Mouse (Mus musculus): Measurements from ENCODE around the gene Gbp5. TPM values are rescaled to one million over a fixed set of nuclear protein-coding genes. Genes with fewer than 3 reads are reported as not detected.

The Gbp5 gene
- 0.12 and 0.15 TPM in 2 replicates for polyA plus RNA-seq (2012; rRNA removed)

DNA sequence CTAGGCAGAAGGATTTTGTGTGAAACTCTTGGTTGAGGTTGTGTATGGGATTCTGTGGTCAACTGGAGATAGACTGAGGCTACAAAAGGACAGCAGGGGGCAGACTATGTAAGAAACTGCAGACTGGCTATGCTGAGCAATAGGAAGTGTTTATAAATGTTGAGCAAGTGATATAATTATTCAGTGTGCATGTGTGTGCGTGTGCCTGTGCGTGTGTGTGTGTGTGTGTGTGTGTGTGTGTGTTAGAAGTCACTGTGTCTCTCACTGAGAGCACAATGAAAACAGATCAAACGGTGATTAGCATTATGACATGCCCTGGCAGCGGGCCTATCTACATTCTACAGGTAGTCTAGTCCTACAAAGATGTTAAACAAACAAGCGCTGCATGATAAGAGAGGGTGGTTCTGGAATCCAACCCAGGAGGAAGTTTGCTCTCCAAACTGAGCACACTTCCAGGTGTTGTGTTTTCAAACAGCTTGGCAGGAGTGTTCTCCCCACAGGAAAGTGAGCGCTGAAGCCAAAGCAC, at the start of gene Gbp5:
Gbp5 (plus strand) TSS at position 443 of the 526 bp plus-strand sequence.

DNA sequence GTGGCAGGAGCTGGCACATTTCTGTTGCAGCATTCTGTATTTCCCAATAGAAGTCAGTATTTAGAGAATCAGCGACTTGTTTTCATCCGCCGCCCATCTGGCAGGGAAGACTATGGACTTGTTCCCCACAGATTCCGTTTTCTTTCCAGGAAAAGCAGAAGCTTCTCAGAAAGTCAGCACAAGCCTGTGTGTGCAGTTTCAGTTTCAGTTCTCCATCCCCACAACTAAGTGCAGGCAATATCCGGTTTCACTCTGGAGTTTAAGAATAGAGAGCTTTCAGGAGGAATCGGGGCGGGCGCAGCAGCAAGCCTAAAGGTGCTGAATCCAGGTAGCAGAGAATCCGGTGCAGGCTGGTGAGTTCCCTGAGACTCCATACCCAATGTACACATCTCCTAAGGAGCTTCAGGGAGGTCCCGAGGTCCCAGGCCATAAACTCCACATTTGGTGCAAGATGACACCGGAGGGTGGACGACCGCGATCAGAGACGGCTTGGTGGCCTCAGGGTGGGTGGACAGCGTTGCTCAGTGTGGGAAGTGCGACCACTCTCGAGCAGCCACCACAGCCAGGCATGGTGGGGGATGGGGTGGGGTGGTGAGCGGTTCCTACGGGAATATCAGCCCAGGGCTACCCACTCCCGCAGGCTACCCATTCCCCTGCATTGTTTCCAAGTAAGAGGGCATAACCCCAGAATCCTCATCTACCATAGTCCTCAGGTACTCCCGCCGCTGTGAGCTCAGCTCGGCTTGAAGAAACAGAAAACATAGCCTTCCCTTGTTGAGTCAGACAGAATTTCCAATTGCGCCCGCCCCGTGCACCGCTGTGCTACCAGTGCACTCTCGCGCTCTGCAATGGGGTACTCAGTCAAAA, 36.5 kb downstream of the Gbp5 start, which contains the start of gene Gbp7:
Gbp7 (plus strand) TSS at position 256 of the 867 bp plus-strand sequence.

DNA sequence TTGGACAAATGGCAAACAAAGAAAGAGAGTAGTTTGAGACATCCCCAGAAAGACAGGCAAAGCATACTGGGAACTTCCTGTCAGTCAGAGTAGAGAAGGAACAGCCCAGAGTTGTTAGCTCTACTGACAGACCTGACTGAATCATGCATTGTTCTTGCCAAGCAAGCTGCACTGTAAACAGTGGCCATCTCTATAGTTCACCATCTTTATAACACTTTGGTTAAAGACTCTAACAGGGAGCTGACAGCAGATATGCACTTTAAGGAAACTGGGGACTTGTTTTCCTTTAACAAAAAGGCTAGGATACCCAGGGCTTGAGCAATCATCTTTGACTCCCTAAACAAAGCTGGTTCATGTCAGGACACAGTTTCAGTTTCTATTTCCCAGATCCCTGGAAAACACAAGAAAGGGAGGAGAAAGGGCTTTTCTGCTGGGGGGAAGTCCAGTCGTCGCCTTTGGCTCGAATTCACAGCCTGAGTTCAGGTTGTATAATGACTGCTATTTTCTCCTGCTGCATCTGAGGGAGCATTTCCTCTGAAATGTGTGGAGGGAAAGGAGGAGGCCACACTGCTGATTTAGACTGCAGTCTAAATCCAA, 66.0 kb downstream of the Gbp5 start, which contains the start of gene Gbp3:
Gbp3 (plus strand) TSS at position 395 of the 597 bp plus-strand sequence.

Other genes with a start within 250 kb of the Gbp5 start
- 37.1 and 40.1 TPM in 2 replicates for gene Pdlim5, start 98.3 kb upstream of the Gbp5 start, polyA plus RNA-seq (2012; rRNA removed)
- gene Gbp7, start 36.4 kb downstream of the Gbp5 start, polyA plus RNA-seq (2012; rRNA removed) = 0.20 and 0.34 TPM in 2 replicates
- gene Gbp3, start 66.0 kb downstream of the Gbp5 start, polyA plus RNA-seq (2012; rRNA removed) = 3.7 and 4.5 TPM in 2 replicates
- gene Gbp2b, start 100.9 kb downstream of the Gbp5 start, polyA plus RNA-seq (2012; rRNA removed) = not detected in 2 replicates
- 2.4 and 2.8 TPM in 2 replicates for gene Gbp2, start 126.6 kb downstream of the Gbp5 start, polyA plus RNA-seq (2012; rRNA removed)
- gene Kyat3, start 207.1 kb downstream of the Gbp5 start, polyA plus RNA-seq (2012; rRNA removed) = 0.68 and 1.7 TPM in 2 replicates